Mouse (Mus musculus) T-helper 2 cell (primary cell): Measurements from ENCODE around the gene Gm10142.
"Not testable (repeated sequence)": the region's sequence is repeated elsewhere in the genome, so short reads cannot be mapped to it uniquely, and the experiment has no call there.

Experiments
- in situ Hi-C: fragments of 300-600 bp; cut with MboI, MseI; formaldehyde crosslinking; loops from one replicate; pipeline ENCODE4 v1.15.1; 2025; ENCODE audit warnings: high pct_unique_total_duplicates

The Gm10142 gene

GRCm38 (mm10) chr10:77738929-77739328 lies 23.3 kb downstream of the Gm10142 start:
- in situ Hi-C loops: no loop called here

- in situ Hi-C loops: not testable (repeated sequence)
Measured at GRCm38 (mm10) chr10:77741924-77742688, 26.5 kb downstream of the Gm10142 start, which contains the start of gene Gm18596. TSS of gene Gm18596 (minus strand) at chr10:77742638.

- in situ Hi-C loops: not testable (repeated sequence)
Measured at GRCm38 (mm10) chr10:77750686-77751085, 35.1 kb downstream of the Gm10142 start.

- in situ Hi-C loops: not testable (repeated sequence)
Measured at GRCm38 (mm10) chr10:77751254-77751653, 35.6 kb downstream of the Gm10142 start, which contains the start of gene Gm9736. TSS of gene Gm9736 (minus strand) at chr10:77751354.

GRCm38 (mm10) chr10:77752312-77752711 lies 36.7 kb downstream of the Gm10142 start:
- in situ Hi-C loops: not testable (repeated sequence)

GRCm38 (mm10) chr10:77753448-77753847 lies 37.8 kb downstream of the Gm10142 start:
- in situ Hi-C loops: no loop called here

GRCm38 (mm10) chr10:77759582-77759981 lies 44.0 kb downstream of the Gm10142 start, which contains the start of gene Gm3233:
TSS of gene Gm3233 (minus strand) at chr10:77759682.
- in situ Hi-C loops: not testable (repeated sequence)
